Mouse (Mus musculus): Measurements from ENCODE around the gene Map9.

- TF ChIP-seq POLR2A (IDR thresholded peaks at IDR 0.05; ENCODE audit: insufficient read length, low read depth) (no peak), E2F4 (IDR thresholded peaks at IDR 0.05; ENCODE audit: insufficient read depth) (no peak), TCF3 (IDR thresholded peaks at IDR 0.05; ENCODE audit: insufficient read length, low read depth) (no peak), MYOD1 (IDR thresholded peaks at IDR 0.05; ENCODE audit: control insufficient read depth in 1 of 3, insufficient read length in 2 of 3, low read depth in 2 of 3) (no peak), MYOG (IDR thresholded peaks at IDR 0.05; ENCODE audit: control insufficient read depth in 1 of 3, insufficient read depth in 1 of 3, insufficient read length in 2 of 3, low read depth in 2 of 3) (no peak), POLR2AphosphoS2 (IDR thresholded peaks at IDR 0.05; ENCODE audit: insufficient read length, low read depth) (no peak)
Observed at GRCm38 (mm10) chr3:82417958-82418357, 60.1 kb downstream of the Map9 start.

Data from myocyte (in vitro differentiated cells).